Mouse (Mus musculus) megakaryocyte, embryonic 14.5 days (primary cell): ENCODE measurements around the gene Fads1.

ENCODE experiments used
- FLI1 ChIP-seq: IDR thresholded peaks from 2 replicates; pipeline ENCODE4 v1.6.1; 2012; ENCODE audit warnings: low read length, inconsistent platforms, mixed read lengths
- GATA1 ChIP-seq: IDR thresholded peaks from 3 replicates; pipeline ENCODE4 v1.6.1; 2012; ENCODE audit warnings: mixed read lengths, low read length, inconsistent platforms, borderline replicate concordance

- no peak for TF ChIP-seq FLI1
- no peak for TF ChIP-seq GATA1
Observed at GRCm38 (mm10) chr19:10195252-10195651, 12.6 kb downstream of the Fads1 start.
